Mouse (Mus musculus) midbrain, embryonic 12.5 days (tissue): ENCODE data around the gene Tmem51. TPM values are rescaled to one million over a fixed set of nuclear protein-coding genes. Genes with fewer than 3 reads are reported as not detected.
"Not testable (repeated sequence)": the region's sequence is repeated elsewhere in the genome, so short reads cannot be mapped to it uniquely, and the experiment has no call there.

ENCODE experiments used
- ATAC-seq: fragments of 200-750 bp; cut with Nextera tagmentation; 2 replicates; pipeline ENCODE4 v1.8.0; 2017; ENCODE audit warnings: low read depth, moderate TSS enrichment, moderate library complexity; ENCODE audit not compliant: low FRiP score
- H3K27ac ChIP-seq: fragments of 300-500 bp; sonication (generic); replicated peaks from 2 replicates; pipeline ENCODE4 v1.5.1; 2016; ENCODE audit warnings: mild to moderate bottlenecking
- H3K27me3 ChIP-seq: fragments of 300-500 bp; sonication (generic); 2 replicates; pipeline ENCODE4 v1.6.1; 2016; ENCODE audit warnings: mild to moderate bottlenecking
- H3K36me3 ChIP-seq: fragments of 300-500 bp; sonication (generic); 2 replicates; pipeline ENCODE4 v1.6.1; 2016
- H3K4me1 ChIP-seq: fragments of 300-500 bp; sonication (generic); 2 replicates; pipeline ENCODE4 v1.6.1; 2016
- H3K4me2 ChIP-seq: fragments of 300-500 bp; sonication (generic); replicated peaks from 2 replicates; pipeline ENCODE4 v1.6.1; 2016; ENCODE audit warnings: mild to moderate bottlenecking, moderate library complexity
- H3K4me3 ChIP-seq: fragments of 300-500 bp; sonication (generic); 2 replicates; pipeline ENCODE4 v1.5.1; 2016; ENCODE audit warnings: mild to moderate bottlenecking
- H3K9ac ChIP-seq: fragments of 300-500 bp; sonication (generic); replicated peaks from 2 replicates; pipeline ENCODE4 v1.6.1; 2016; ENCODE audit warnings: mild to moderate bottlenecking, moderate library complexity
- H3K9me3 ChIP-seq: fragments of 300-500 bp; sonication (generic); 2 replicates; pipeline ENCODE4 v1.6.1; 2016; ENCODE audit warnings: mild to moderate bottlenecking
- WGBS: fragments of 180-500 bp; shearing (Covaris S2); methylation state at CpG from one replicate; pipeline ENCODE4 v1.1.7; 2016; 5-methylcytosine and 5-hydroxymethylcytosine counted together
- polyA plus RNA-seq: library from polyadenylated mRNA; unstranded; fragments of >200 nt; fragmentation: Nextera tagmentation; extraction: Ambion mirVana; gene quantifications from 2 replicates; pipeline ENCODE4 v1.2.1, GENCODE M21; 2016

Gene Tmem51
- polyA plus RNA-seq, 1 experiment from 2014 or later = 10.9 TPM

GRCm38 (mm10) chr4:141999494-142000074 is 84.5 kb downstream of the Tmem51 start:
- WGBS = 67% methylated on average over 7 of the region's 7 CpGs

GRCm38 (mm10) chr4:141998282-141998821 is 85.8 kb downstream of the Tmem51 start:
- WGBS = 34% methylated on average over 11 of the region's 11 CpGs

More at GRCm38 (mm10) chr4:141999494-142000074, 84.5 kb downstream of the Tmem51 start:
- H3K4me2 ChIP-seq = no peak overlapping the region
- peaks cover 8% of the 10 kb centered on the region; the same call in 1 of the 2 replicates for H3K4me1 ChIP-seq
- H3K4me3 ChIP-seq = no peak overlapping the region
- no peak overlapping the region for H3K9ac ChIP-seq
- no peaks in the 10 kb centered on the region for H3K36me3 ChIP-seq
- no peak for ATAC-seq
- H3K27me3 ChIP-seq = no peaks in the 10 kb centered on the region
- no peak overlapping the region for H3K27ac ChIP-seq
- no peaks in the 10 kb centered on the region for H3K9me3 ChIP-seq

DNA sequence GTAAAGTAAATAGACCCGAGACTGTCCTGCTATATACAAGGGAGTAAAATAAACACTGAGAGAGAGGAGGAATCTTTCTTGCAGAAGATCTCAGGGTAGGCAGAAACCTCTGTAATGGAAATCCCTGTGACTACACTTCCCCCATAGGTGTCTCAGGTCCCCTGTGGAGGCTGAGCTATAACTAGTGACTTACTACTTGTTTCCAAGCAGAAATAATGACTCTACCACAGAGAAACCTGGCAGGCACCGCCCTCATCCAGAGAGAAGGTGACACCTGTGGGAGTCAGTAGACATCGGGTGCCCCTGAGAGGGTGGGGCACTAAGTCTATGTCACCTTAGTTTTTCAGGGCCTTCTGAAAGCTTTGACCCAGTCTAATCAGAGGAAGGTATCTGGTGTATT is 87.2 kb downstream of the Tmem51 start:
- H3K4me3 ChIP-seq = no peak overlapping the region
- no peak overlapping the region for H3K4me2 ChIP-seq
- ATAC-seq = no peak
- H3K27me3 ChIP-seq = 0 out of 2 replicates have a peak, but pooled peaks cover 2% of the 10 kb centered on the region
- peaks cover 8% of the 10 kb centered on the region; the same call in 1 of the 2 replicates for H3K4me1 ChIP-seq
- 79% methylated on average over 3 of the region's 3 CpGs for WGBS
- H3K27ac ChIP-seq = no peak overlapping the region
- H3K36me3 ChIP-seq = no peaks in the 10 kb centered on the region
- no peaks in the 10 kb centered on the region for H3K9me3 ChIP-seq
- no peak overlapping the region for H3K9ac ChIP-seq

More at GRCm38 (mm10) chr4:141998282-141998821, 85.8 kb downstream of the Tmem51 start:
- Histone ChIP-seq H3K4me3 (peak overlapping the region; percentile 43), H3K4me2 (peak overlapping the region; percentile 58), H3K36me3 (no peaks in the 10 kb centered on the region), H3K27ac (no peak overlapping the region), H3K27me3 (no peaks in the 10 kb centered on the region), H3K9ac (peak overlapping the region; percentile 43), H3K9me3 (no peaks in the 10 kb centered on the region), H3K4me1 (peaks cover 8% of the 10 kb centered on the region; the same call in 1 of the 2 replicates)
- peak; percentile 80 for ATAC-seq

DNA sequence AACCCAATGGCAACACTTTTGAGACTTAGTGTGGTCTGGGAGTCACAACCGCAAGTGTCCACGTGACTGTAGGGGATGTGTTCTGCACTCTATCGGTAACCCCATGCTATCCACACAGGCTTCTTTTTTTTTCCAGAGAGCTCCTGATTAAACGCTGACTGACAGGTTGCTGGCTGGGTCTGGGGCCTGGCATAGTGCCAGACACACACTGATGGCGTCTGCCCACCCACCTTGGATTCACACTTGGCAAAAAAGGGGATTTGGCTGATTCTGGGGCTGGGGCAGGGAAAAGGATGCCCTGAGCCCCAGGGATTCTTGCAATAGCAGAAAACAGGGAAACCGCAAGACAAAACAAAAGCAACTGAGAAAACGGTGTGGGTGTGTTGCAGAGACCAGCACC is 88.0 kb downstream of the Tmem51 start:
- H3K9ac ChIP-seq = no peak overlapping the region
- no peak overlapping the region for H3K4me2 ChIP-seq
- no peak overlapping the region for H3K4me3 ChIP-seq
- no peak overlapping the region for H3K27ac ChIP-seq
- WGBS = 76% methylated on average over 7 of the region's 7 CpGs
- no peak for ATAC-seq
- 0 out of 2 replicates have a peak, but pooled peaks cover 2% of the 10 kb centered on the region for H3K27me3 ChIP-seq
- H3K36me3 ChIP-seq = no peaks in the 10 kb centered on the region
- peaks cover 8% of the 10 kb centered on the region; the same call in 1 of the 2 replicates for H3K4me1 ChIP-seq
- no peaks in the 10 kb centered on the region for H3K9me3 ChIP-seq

DNA sequence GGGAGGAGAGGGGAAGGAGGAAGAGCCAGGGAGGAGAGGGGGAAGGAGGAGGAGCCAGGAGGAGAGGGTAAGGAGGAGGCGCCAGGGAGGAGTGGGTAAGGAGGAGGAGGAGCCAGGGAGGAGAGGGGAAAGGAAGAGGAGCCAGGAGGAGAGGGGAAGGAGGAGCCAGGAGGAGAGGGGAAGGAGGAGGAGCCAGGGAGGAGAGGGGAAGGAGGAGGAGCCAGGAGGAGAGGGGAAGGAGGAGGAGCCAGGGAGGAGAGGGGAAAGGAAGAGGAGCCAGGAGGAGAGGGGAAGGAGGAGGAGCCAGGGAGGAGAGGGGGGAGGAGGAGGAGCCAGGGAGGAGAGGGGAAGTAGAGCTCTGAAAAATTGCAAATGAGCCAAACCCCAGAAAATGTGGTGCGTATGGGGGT is 90.0 kb downstream of the Tmem51 start:
- not testable (repeated sequence) for H3K27ac ChIP-seq, H3K27me3 ChIP-seq, H3K4me1 ChIP-seq, H3K36me3 ChIP-seq, H3K4me2 ChIP-seq, H3K4me3 ChIP-seq, H3K9ac ChIP-seq, ATAC-seq, H3K9me3 ChIP-seq
- 41% methylated on average over 2 of the region's 2 CpGs for WGBS

DNA sequence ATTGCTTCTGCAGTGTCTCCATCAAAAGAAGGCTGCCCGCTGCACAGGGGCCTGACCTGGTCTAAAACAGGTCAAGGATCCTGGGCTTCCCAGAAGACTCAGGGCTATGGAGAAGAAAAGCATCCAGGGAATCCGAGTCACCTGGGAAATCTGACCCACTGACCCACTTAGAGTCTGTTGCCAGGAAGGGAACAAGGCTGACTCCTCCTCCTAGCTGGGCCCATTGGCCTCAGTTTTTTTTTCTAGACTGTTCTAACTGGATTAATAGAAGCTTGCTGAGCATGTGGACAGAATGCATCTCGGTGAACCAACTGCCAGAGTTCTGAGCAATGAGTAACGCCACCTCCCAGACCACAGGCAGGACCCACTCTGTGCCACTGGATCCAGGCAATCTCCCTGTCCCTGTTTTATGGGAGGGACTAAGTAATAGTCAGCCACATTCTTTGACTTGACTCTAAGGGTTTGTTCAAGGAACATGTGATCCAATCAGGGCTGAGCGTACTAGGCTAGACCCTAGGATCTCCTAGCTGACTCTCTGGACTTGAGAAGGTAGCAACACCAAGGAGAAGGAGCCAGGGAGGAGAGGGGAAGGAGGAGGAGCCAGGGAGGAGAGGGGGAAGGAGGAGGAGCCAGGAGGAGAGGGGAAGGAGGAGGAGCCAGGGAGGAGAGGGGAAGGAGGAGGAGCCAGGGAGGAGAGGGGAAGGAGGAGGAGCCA is 90.6 kb downstream of the Tmem51 start:
- Histone ChIP-seq H3K9me3 (no peaks in the 10 kb centered on the region), H3K9ac (no peak overlapping the region), H3K4me1 (peaks cover 8% of the 10 kb centered on the region; the same call in 1 of the 2 replicates), H3K4me2 (no peak overlapping the region), H3K36me3 (no peaks in the 10 kb centered on the region), H3K27ac (no peak overlapping the region), H3K27me3 (0 out of 2 replicates have a peak, but pooled peaks cover 2% of the 10 kb centered on the region), H3K4me3 (no peak overlapping the region)
- ATAC-seq = no peak
- 73% methylated on average over 5 of the region's 5 CpGs for WGBS

GRCm38 (mm10) chr4:141992530-141993204 is 91.4 kb downstream of the Tmem51 start:
- Histone ChIP-seq H3K27ac (no peak overlapping the region), H3K27me3 (0 out of 2 replicates have a peak, but pooled peaks cover 2% of the 10 kb centered on the region), H3K9ac (no peak overlapping the region), H3K9me3 (no peaks in the 10 kb centered on the region), H3K4me2 (no peak overlapping the region), H3K4me1 (0 out of 2 replicates have a peak, but pooled peaks cover 4% of the 10 kb centered on the region), H3K4me3 (no peak overlapping the region), H3K36me3 (no peaks in the 10 kb centered on the region)
- no peak for ATAC-seq
- 88% methylated on average over 14 of the region's 14 CpGs for WGBS

DNA sequence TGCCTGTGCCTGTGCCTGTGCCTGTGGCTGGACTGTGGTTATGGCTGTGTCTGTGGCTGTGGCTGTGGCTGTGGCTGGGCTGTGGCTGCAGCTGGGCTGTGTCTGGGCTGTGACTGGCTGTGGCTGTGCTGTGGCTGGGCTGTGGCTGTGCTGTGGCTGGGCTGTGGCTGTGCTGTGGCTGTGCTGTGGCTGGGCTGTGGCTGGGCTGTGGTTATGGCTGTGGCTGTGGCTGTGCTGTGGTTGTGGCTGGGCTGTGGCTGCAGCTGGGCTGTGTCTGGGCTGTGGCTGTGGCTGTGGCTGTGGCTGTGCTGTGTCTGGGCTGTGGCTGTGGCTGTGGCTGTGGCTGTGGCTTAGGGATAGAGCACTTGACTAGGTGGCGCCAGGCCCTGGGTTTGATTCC is 95.9 kb downstream of the Tmem51 start:
- Histone ChIP-seq H3K4me2 (no peak overlapping the region), H3K4me1 (no peaks in the 10 kb centered on the region), H3K9ac (no peak overlapping the region), H3K9me3 (no peaks in the 10 kb centered on the region), H3K27me3 (0 out of 2 replicates have a peak, but pooled peaks cover 2% of the 10 kb centered on the region), H3K36me3 (no peaks in the 10 kb centered on the region), H3K4me3 (no peak overlapping the region), H3K27ac (no peak overlapping the region)
- 92% methylated on average over 1 of the region's 1 CpGs for WGBS
- no peak for ATAC-seq

- no peak for ATAC-seq
- Histone ChIP-seq H3K36me3 (no peaks in the 10 kb centered on the region), H3K4me2 (no peak overlapping the region), H3K9ac (no peak overlapping the region), H3K4me1 (no peaks in the 10 kb centered on the region), H3K27ac (no peak overlapping the region), H3K27me3 (no peaks in the 10 kb centered on the region), H3K9me3 (no peaks in the 10 kb centered on the region), H3K4me3 (no peak overlapping the region)
- 67% methylated on average over 3 of the region's 3 CpGs for WGBS
These were observed 100.4 kb downstream of the Tmem51 start for GRCm38 (mm10) chr4:141983689-141984088.

GRCm38 (mm10) chr4:141981475-141981874 is 102.6 kb downstream of the Tmem51 start:
- no peak overlapping the region for H3K27ac ChIP-seq
- H3K9ac ChIP-seq = no peak overlapping the region
- H3K4me1 ChIP-seq = no peaks in the 10 kb centered on the region
- 68% methylated on average over 3 of the region's 3 CpGs for WGBS
- no peak overlapping the region for H3K4me3 ChIP-seq
- no peaks in the 10 kb centered on the region for H3K27me3 ChIP-seq
- H3K36me3 ChIP-seq = no peaks in the 10 kb centered on the region
- no peak overlapping the region for H3K4me2 ChIP-seq
- no peaks in the 10 kb centered on the region for H3K9me3 ChIP-seq
- no peak for ATAC-seq
